Mouse (Mus musculus) left cerebral cortex, postnatal 10 days (tissue): ENCODE data around the gene Arf6. TPM values are rescaled to one million over a fixed set of nuclear protein-coding genes. Genes with fewer than 3 reads are reported as not detected.
A peak's percentile ranks its signal among the peaks of the same experiment; 100 is the strongest.
"Not testable (repeated sequence)": the region's sequence is repeated elsewhere in the genome, so short reads cannot be mapped to it uniquely, and the experiment has no call there.

Experiments
- DNase-seq, 2 experiments: peaks; one replicate each; pipeline ENCODE4 v3.0.0; 2021 to 2022; ENCODE audit warnings: low spot score in 2 of 2, mixed read lengths in 1 of 2; ENCODE audit errors: extremely low spot score in 1 of 2
- intact Hi-C: fragments of 180-260 bp; cut with DNase I; formaldehyde crosslinking; loops from one replicate; pipeline ENCODE4 v1.15.1; 2025
- total RNA-seq, 2 experiments: library from RNA; stranded (reverse); gene quantifications; 2 replicates each; pipeline ENCODE4 v1.2.3; 2021

Arf6 gene
- total RNA-seq, 2 experiments from 2014 or later: 61.6 to 62.8 TPM

DNA sequence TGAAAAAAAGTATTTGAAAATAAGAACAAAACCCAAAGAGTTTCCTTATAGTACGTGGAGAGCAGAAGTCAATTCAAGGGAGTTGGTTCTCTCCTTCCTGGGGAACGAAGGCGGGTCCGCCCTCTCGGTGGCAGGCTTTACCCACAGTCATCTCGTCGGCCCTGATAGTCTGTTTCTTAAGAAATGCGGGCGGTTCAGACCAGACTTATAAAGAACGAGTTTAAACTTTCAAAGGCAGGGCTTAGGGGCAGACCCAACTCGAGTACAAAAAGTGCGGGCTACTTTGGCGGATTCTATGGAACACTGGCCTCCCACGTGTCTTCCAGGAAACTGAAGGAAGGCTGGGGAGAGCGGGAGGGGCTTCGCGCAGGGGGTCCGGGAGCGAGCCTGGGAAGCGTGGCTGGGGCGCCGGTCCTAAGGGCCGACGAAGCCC, 513 bp upstream of the Arf6 start:
- intact Hi-C loops: loop anchor here (5.0 to 10.0 kb wide), 3 partner anchors 91 to 313 kb away; partner anchors contain the start of gene Sos2
- DNase-seq: no peak

DNA sequence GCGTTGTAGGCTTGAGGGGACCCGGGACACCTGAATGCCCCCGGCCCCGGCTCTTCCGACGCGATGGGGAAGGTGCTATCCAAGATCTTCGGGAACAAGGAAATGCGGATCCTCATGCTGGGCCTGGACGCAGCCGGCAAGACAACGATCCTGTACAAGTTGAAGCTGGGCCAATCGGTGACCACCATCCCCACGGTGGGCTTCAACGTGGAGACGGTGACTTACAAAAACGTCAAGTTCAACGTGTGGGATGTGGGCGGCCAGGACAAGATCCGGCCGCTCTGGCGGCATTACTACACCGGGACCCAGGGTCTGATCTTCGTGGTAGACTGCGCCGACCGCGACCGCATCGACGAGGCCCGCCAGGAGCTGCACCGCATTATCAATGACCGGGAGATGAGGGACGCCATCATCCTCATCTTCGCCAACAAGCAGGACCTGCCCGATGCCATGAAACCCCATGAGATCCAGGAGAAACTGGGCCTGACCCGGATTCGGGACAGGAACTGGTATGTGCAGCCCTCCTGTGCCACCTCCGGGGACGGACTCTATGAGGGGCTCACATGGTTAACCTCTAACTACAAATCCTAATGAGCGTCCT, 881 bp downstream of the Arf6 start:
- intact Hi-C loops: loop anchor here (5.0 to 10.0 kb wide), 3 partner anchors 89 to 312 kb away; partner anchors contain the start of gene Sos2
- DNase-seq: peak in 1 of 2 experiments; percentile 46

DNA sequence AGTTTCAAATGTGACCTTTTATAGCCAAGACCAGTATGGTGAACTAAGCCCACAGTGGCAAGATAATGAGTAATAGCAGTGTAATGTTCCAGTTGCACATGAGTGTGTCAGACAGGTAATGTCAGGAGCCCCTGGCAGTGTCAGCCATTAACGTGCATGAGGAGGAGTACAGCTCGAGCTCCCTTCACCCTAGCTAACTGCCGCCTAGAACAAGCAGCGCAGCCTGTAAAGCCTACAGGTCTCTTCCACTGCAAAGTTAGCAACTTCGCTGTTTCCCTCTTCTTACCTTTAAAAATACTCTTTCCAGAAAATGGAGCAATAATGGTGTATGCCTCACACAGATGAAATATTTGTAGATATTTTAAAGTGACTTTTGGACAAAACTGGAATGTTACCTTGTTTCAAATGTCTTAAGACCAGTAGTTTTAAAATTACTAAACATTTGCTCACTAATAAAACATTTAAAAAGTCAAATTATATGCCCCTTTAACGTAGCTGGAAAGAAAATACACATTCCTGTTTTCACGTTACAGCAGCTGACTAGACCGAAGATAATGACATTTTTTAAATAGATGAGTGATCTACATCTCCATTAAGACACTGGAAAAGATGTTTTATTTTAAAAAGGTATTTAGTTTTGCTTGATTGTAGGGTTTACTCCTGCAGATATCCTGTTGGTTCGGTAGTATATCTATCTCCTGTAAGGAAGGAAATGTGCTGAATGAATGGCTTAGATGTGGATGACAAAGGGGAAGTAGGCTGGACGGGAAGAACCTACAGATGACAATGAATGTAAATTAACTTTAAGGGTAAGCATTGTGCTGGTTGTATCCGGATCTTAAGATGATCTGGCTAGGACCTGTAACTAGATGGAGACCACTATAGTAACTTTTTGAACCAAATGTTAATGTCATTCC, 2.2 kb downstream of the Arf6 start:
- no peak for DNase-seq
- intact Hi-C loops: loop anchor here (5.0 to 10.0 kb wide), 3 partner anchors 88 to 311 kb away; partner anchors contain the start of gene Sos2

DNA sequence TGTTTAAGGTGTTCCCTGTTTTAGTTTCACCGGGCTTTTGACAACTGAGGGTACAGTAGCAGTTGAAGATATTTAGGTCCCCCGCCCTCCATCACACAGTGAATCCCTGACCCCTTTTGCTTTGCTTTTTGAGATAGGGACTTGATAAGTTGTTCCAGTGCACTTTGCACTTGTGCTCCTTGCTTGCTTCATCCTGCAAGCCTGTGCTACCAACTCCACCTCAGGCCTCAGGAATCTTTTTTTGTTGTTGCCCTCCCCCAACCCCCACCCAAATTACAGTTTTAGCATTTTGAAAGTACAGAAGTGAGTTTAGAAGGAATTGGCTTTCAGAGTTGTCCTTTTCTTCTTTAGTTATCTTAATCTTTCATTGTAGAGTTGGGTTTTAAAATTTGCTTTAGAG, 4.2 kb downstream of the Arf6 start:
- intact Hi-C loops: loop anchor here (10.0 kb wide), 1 partner anchor 309 kb away; the partner anchor contains the start of gene Sos2
- DNase-seq: no peak

DNA sequence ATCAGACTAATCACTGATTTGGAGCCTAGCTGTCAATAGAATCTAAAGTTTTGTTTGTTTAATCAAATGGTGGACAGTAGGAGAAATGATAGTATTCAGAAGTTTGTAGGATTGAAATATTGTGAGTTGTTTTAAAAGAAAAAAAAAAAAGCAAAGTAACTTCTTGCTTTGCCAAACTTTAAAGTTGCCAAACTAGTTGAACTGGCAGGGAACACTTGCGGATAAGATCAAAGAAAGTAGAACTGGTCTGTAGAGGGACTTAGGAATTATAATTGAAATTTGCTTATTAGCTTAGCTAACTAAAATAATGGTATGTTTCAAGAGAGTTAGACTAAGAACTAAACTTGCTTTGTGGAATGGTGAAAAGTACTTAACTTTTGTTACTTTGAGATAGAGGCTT, 5.2 kb downstream of the Arf6 start:
- no peak for DNase-seq
- intact Hi-C loops: loop anchor here (10.0 kb wide), 1 partner anchor 308 kb away; the partner anchor contains the start of gene Sos2

DNA sequence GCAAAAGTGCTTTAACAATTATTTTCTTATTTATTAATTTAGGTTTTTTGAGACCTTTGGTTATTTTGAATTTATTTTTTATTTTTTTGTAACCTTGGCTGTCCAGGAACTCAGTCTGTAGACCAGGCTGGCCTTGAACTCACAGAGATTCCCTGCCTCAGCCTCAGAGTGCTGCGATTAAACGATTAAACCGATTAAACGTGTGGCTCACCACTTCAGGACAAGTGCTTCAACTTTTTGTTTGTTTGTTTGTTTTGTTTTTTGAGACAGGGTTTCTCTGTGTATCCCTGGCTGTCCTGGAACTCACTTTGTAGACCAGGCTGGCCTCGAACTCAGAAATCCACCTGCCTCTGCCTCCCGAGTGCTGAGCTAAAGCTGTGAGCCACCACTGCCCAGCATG, 5.7 kb downstream of the Arf6 start:
- intact Hi-C loops: loop anchor here (10.0 kb wide), 1 partner anchor 307 kb away; the partner anchor contains the start of gene Sos2
- DNase-seq: not testable (repeated sequence)

DNA sequence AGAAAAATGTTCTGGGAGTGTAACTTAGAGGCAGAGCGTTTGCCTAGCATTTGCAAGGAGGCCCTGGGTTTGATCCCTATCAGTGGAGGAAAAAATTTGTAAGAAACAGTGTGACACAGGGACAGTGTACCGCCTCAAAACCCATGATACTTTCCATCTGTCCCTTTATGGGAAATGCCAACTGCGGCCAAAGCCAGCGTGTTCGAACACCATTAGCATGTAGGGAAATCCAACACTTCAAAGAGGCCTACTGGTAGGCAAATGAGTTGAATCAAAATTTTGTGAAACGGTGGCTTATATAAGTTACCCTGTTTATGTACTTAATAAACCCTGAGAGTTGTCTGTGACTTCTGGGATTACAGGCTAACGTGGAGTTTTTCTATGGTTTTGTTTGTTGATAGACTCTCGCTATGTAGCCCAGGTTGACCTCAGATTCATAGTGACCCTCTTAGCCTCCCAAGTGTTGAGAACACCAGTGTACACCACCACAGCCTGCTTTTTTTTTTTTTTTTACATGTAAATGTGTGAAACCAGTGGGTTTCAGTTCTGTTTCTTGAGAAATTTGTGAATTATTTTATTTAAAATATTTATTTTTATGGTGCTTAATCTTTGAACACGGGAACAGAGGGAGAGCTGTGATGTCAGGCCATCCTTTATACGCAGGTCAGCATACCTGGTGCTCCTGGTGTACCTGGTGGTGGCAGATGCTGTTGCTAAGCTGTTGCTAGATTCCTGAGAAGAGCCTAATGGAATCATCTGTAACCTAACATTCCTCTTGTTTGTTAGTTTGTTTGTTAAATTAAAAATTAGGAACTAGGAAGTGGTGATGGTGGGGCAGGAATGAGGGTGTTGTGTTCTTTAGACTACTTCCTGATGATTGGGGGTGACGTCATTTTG, 6.9 kb downstream of the Arf6 start:
- intact Hi-C loops: loop anchor here (10.0 kb wide), 1 partner anchor 306 kb away; the partner anchor contains the start of gene Sos2
- DNase-seq: no peak

DNA sequence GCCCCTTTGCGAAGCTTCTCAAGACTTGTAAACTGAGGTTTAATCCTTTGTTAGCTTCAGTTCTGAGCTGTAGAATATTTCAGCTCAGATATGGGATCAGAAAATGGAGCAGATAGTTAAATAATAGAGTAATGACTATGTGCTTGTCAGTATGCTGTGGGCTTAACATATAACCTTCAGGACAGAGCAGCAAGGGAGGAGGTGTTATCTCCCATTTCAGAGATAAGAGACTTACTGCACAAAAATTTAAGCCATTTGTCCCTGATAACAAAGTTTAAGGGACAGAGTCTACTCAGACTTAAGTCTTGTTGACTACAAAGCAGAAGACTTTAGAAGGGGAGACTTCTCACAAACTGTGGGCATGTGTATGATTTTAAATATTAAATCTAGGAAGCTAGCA, 10.9 kb downstream of the Arf6 start:
- DNase-seq: no peak

DNA sequence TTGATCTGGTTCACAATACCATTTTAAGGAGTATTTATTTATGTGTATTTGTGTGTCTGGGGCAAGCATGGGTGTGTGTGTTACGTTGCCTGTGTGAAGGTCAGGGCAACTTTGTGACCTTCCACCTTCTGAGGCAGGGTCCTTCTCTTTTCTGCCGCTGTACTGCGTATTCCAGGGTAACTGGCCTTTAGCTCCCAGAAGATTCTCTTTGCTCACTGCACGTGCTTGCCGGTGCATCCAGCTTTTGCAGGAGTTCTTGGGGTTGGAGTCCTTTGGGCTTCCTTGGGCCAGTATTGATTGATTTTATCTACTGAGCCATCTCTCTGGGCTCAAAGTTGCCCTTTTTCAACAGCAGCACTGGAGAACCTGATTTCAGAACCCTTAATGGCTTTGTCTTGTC, 12.7 kb downstream of the Arf6 start:
- intact Hi-C loops: loop anchor here (5.0 kb wide), 1 partner anchor 43 kb away; no protein-coding TSS in a partner anchor
- DNase-seq: no peak

More for the DNA sequence above, 10.9 kb downstream of the Arf6 start:
- intact Hi-C loops: no loop called here

DNA sequence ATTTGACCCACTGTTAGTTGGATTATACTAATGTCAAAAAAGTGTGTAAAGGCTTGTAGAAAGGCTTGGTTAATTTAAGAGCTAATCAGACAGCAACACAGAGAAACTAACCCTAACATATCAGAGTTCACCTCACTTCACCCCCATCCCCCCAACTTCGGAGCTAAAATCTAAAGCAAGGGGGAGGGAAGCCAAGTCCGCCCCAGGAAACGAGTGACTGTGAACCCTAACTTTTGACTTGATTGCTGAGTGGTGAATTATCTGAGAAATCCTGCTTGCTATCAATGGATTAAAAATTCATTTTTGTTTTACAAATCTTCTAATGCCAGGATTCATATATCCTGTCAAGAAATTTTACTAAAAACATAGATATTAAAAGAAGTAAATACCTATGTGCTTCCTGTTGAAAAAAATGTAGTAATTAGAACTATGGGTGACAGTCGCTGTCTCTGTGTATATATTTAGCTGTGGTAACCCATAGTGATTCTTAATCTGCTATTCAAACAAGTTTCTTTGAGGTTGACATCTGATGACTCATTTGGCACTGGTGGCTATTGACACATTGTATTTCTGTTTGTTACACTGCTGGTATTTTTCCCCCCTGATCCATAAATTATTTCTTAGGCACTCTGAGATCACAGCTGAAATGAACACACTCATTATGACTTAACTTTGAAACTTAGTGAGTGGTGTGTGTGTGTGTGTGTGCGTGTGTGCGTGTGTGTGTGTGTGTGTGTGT, 13.8 kb downstream of the Arf6 start:
- intact Hi-C loops: loop anchor here (5.0 kb wide), 1 partner anchor 42 kb away; no protein-coding TSS in a partner anchor
- no peak for DNase-seq

DNA sequence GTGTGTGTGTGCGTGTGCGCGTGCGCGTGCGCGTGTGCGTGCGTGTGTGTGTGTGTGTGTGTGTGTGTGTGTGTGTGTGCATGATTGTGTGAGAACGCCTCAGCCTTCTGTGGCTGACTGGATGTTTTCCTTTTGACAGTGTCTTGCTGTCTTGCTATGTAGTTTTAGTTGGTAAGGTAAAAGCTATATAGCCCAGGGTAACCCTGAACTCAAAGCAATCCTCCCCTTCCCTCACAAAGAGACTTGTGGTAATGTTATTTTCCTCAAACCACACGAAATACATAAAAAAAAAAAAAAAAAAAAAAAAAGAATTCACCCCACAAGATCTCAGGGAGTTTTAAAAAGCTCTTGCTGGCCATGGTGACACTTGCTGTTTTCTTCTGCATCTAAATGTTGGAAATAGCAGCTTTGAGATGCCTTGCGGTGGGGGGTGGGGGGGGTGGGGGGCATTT, 14.4 kb downstream of the Arf6 start:
- not testable (repeated sequence) for DNase-seq
- intact Hi-C loops: loop anchor here (5.0 kb wide), 1 partner anchor 41 kb away; no protein-coding TSS in a partner anchor

DNA sequence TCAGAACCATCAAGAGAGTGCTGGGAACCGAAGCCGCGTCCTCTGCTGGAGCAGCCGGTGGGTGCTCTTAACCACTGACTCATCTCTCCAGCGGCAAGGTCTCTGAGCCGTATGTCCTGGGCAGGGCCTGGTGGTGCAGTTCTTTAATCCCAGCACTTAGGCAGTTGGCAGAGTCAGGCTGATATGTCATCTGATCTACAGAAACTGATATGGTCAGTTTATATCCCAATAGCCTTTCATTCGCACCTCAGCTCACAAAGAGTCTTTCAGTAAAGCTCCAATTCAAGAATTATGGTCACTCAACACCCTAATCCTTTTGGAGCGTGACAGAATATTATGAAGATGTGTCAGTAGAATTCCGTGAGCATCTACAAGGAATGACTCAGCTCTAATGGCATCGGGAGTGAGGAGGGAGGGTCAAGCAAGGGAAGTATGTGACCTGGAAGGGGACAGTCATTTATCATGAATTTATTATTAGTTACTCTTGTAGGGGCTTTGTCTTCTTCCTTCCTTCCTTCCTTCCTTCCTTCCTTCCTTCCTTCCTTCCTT, 16.4 kb downstream of the Arf6 start:
- no peak for DNase-seq
- intact Hi-C loops: loop anchor here (5.0 kb wide), 1 partner anchor 39 kb away; no protein-coding TSS in a partner anchor

DNA sequence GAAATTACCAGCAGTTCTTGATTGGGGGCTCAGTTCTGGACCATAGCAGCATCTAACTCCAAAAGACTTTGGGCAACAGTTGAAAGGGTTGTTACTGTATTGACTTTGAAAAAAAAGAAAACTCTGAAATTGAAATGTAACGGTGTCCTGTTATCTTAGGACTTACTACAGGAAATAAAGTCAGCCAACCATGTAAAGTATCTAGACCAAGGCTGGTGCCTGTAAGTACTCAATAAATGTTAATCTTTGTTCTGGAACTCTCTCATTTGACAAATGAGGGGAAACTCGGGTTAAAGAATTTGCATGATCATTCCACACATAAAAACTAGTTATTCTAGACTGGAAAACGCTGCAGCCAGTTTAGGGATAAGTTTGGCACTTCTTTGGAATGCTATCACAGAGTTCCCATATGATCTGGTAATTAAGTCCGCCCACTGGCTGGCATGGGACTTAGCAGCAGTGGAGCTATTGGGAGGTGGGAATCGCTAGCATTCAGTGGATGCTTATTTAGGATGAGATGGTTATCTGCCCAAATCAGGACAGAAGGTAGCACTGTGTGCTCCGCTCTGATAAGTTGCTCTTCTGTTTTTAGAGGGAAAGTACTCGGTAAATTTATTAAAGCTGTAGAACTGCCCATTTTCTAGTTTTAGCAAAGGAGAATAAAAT, 17.5 kb downstream of the Arf6 start:
- intact Hi-C loops: loop anchor here (5.0 kb wide), 1 partner anchor 38 kb away; no protein-coding TSS in a partner anchor

DNA sequence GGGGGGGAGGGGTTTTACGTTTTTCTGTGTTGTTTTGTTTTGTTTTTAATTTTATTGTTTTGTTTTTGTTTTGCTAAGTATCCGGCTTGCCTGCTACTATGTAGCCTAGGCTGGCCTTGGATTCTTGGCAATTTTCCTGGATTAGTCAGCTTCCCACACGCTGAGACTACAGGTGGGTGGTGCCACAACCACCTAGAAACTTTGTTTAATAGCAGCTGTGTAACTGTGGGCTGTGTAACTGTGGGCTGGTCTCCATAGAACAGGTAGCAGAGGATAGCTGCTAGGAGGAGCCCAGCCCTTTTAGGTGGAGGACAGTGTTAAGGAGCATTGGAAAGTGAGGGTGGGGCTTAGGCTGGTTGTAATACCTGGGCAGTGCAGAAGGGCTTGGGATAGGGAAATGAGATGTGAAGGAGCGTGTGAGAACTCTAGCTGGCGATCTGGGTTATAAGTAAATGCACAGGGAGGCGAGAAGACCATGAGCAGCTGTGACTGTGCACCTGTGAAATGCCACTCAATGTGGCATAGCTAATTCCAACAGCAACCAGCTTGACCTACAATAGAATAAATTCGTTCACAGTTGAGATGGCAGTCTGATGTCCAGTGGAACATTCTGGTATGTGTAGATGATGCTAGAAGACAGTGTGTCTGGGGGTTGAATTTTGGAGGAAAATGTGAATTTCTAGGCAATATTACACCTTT, 18.2 kb downstream of the Arf6 start:
- no peak for DNase-seq
- intact Hi-C loops: loop anchor here (5.0 kb wide), 1 partner anchor 37 kb away; no protein-coding TSS in a partner anchor

More for the DNA sequence above, 17.5 kb downstream of the Arf6 start:
- no peak for DNase-seq

DNA sequence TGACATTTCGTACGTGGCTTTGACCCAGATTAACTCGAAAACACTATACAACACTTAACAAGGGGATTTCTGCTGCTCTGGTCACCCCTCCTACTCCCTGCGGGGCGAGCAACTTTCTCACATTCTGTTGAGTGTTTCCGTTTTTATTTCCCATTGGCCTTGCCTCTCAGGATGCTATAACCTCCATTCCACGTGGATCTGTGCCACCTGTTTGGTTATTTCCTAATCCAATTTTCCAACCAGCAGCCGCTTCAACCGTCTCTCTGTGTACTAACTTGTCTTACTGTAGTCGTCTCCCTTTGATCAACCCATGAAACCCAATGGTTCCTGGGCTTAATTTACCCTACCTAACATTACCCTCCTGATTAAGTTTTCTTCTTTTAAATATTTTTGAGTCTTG, 21.1 kb downstream of the Arf6 start:
- intact Hi-C loops: no loop called here
- no peak for DNase-seq

DNA sequence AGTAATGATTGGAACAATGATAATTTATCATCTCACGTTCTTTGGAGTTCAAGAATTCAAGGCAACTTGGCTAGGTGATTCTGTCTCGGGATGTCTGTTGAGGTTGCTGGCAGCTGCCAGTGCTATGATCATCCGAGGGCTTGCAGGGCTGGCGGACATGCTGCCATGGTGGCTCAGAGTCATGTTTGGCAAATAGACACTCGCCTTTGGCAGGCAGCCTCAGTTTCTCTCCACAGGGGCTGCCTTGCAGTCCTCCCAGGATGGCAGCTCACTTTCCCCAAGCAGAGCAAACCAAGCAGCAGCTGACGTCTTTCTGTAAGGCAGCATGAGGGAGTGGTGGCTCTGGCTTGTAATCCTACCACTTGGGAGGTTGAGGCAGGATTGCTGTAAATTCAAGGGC, 22.5 kb downstream of the Arf6 start:
- intact Hi-C loops: no loop called here
- DNase-seq: no peak
